Mouse (Mus musculus): ENCODE results near the gene Rara. TPM values are rescaled to one million over a fixed set of nuclear protein-coding genes. Genes with fewer than 3 reads are reported as not detected.
A peak's percentile ranks its signal among the peaks of the same experiment; 100 is the strongest.

Rara gene
- polyA plus RNA-seq, 1 experiment from 2014 or later: 14.8 TPM

- H3K4me1 ChIP-seq (ENCODE audit: control insufficient read depth, insufficient read depth, low read length): peaks cover 41% of the 10 kb centered on the region
- ATAC-seq (ENCODE audit: low FRiP score) (no peak), DNase-seq (ENCODE audit: low spot score, missing footprints) (no peak)
- no peaks in the 10 kb centered on the region for H3K9me3 ChIP-seq (ENCODE audit: control insufficient read depth, low read length)
- WGBS: 59% methylated on average over 3 of the region's 3 CpGs
- no peak overlapping the region for H3K4me3 ChIP-seq (ENCODE audit: low read depth, low read length)
- no peaks in the 10 kb centered on the region for H3K36me3 ChIP-seq (ENCODE audit: control insufficient read depth, insufficient read depth, low read length)
- H3K27ac ChIP-seq (ENCODE audit: low read depth, low read length): no peak overlapping the region
- no peak overlapping the region for H3K4me2 ChIP-seq
- H3K9ac ChIP-seq (ENCODE audit: low read length): no peak overlapping the region
- H3K27me3 ChIP-seq (ENCODE audit: control insufficient read depth, insufficient read depth, low read length): no peaks in the 10 kb centered on the region
These were observed 18.0 kb downstream of the Rara start for GRCm38 (mm10) chr11:98945605-98945977.

DNA sequence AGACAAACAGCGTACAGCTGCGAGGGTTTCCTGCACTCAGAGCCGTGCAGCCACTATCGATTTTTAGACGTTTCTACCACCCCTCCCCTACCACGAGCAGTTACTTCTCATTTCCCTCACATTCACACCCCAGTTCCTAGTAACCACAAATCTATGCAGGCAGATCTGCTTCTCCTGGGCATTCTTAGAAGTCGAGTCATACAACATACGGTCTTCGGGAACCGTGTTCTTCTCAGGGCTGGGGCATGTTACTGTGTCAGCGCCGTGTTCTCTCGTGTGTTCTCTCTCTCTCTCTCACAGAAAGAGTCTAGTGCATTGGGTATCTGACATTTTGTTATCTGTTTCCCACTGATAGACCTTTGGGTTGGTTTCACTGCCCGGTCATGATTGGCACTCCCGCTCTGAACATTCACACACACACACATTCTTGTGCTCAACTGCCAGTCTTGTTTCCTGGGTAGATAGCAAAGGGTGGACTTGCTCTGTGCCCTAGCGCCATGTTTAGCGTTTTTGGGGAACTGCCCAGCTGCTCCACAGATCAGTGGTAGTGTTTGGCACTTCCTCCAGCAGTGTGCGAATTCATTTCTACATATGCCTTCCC is 20.5 kb downstream of the Rara start:
- Histone ChIP-seq H3K4me3 (ENCODE audit: low read depth, low read length) (no peak overlapping the region), H3K9ac (ENCODE audit: low read length) (no peak overlapping the region), H3K27me3 (ENCODE audit: control insufficient read depth, insufficient read depth, low read length) (no peaks in the 10 kb centered on the region), H3K9me3 (ENCODE audit: control insufficient read depth, low read length) (no peaks in the 10 kb centered on the region), H3K4me1 (ENCODE audit: control insufficient read depth, insufficient read depth, low read length) (peaks cover 22% of the 10 kb centered on the region), H3K27ac (ENCODE audit: low read depth, low read length) (no peak overlapping the region), H3K36me3 (ENCODE audit: control insufficient read depth, insufficient read depth, low read length) (no peaks in the 10 kb centered on the region), H3K4me2 (no peak overlapping the region)
- DNase-seq (ENCODE audit: low spot score, missing footprints) (no peak), ATAC-seq (ENCODE audit: low FRiP score) (no peak)
- WGBS: 89% methylated on average over 18 of the region's 18 CpGs

- no peak for ATAC-seq (ENCODE audit: low FRiP score)
- Histone ChIP-seq H3K27me3 (ENCODE audit: control insufficient read depth, insufficient read depth, low read length) (no peaks in the 10 kb centered on the region), H3K36me3 (ENCODE audit: control insufficient read depth, insufficient read depth, low read length) (no peaks in the 10 kb centered on the region), H3K4me1 (ENCODE audit: control insufficient read depth, insufficient read depth, low read length) (peaks cover 25% of the 10 kb centered on the region), H3K4me3 (ENCODE audit: low read depth, low read length) (no peak overlapping the region), H3K4me2 (no peak overlapping the region), H3K9me3 (ENCODE audit: control insufficient read depth, low read length) (no peaks in the 10 kb centered on the region), H3K9ac (ENCODE audit: low read length) (no peak overlapping the region), H3K27ac (ENCODE audit: low read depth, low read length) (no peak overlapping the region)
- WGBS: 68% methylated on average over 12 of the region's 12 CpGs
- DNase-seq (ENCODE audit: low spot score, missing footprints): no peak
These were observed 21.8 kb downstream of the Rara start for GRCm38 (mm10) chr11:98949242-98949957.

- WGBS: 78% methylated on average over 7 of the region's 7 CpGs
- Histone ChIP-seq H3K4me2 (no peak overlapping the region), H3K36me3 (ENCODE audit: control insufficient read depth, insufficient read depth, low read length) (no peaks in the 10 kb centered on the region), H3K4me3 (ENCODE audit: low read depth, low read length) (no peak overlapping the region), H3K27me3 (ENCODE audit: control insufficient read depth, insufficient read depth, low read length) (no peaks in the 10 kb centered on the region), H3K27ac (ENCODE audit: low read depth, low read length) (no peak overlapping the region), H3K9ac (ENCODE audit: low read length) (no peak overlapping the region), H3K9me3 (ENCODE audit: control insufficient read depth, low read length) (no peaks in the 10 kb centered on the region), H3K4me1 (ENCODE audit: control insufficient read depth, insufficient read depth, low read length) (peaks cover 25% of the 10 kb centered on the region)
- ATAC-seq (ENCODE audit: low FRiP score) (no peak), DNase-seq (ENCODE audit: low spot score, missing footprints) (no peak)
These were observed 22.4 kb downstream of the Rara start for GRCm38 (mm10) chr11:98949958-98950460.

- Histone ChIP-seq H3K4me3 (ENCODE audit: low read depth, low read length) (no peak overlapping the region), H3K4me2 (no peak overlapping the region), H3K36me3 (ENCODE audit: control insufficient read depth, insufficient read depth, low read length) (no peaks in the 10 kb centered on the region), H3K9me3 (ENCODE audit: control insufficient read depth, low read length) (no peaks in the 10 kb centered on the region), H3K27me3 (ENCODE audit: control insufficient read depth, insufficient read depth, low read length) (no peaks in the 10 kb centered on the region), H3K4me1 (ENCODE audit: control insufficient read depth, insufficient read depth, low read length) (peaks cover 26% of the 10 kb centered on the region), H3K27ac (ENCODE audit: low read depth, low read length) (no peak overlapping the region), H3K9ac (ENCODE audit: low read length) (no peak overlapping the region)
- no peak for DNase-seq (ENCODE audit: low spot score, missing footprints)
- WGBS: 89% methylated on average over 9 of the region's 9 CpGs
- ATAC-seq (ENCODE audit: low FRiP score): no peak
These were observed 22.9 kb downstream of the Rara start for GRCm38 (mm10) chr11:98950484-98950883.

- no peaks in the 10 kb centered on the region for H3K9me3 ChIP-seq (ENCODE audit: control insufficient read depth, low read length)
- WGBS: 72% methylated on average over 15 of the region's 16 CpGs
- peaks cover 26% of the 10 kb centered on the region for H3K4me1 ChIP-seq (ENCODE audit: control insufficient read depth, insufficient read depth, low read length)
- no peak overlapping the region for H3K4me2 ChIP-seq
- H3K36me3 ChIP-seq (ENCODE audit: control insufficient read depth, insufficient read depth, low read length): no peaks in the 10 kb centered on the region
- no peak overlapping the region for H3K4me3 ChIP-seq (ENCODE audit: low read depth, low read length)
- ATAC-seq (ENCODE audit: low FRiP score): no peak
- no peak overlapping the region for H3K27ac ChIP-seq (ENCODE audit: low read depth, low read length)
- no peak for DNase-seq (ENCODE audit: low spot score, missing footprints)
- no peak overlapping the region for H3K9ac ChIP-seq (ENCODE audit: low read length)
- H3K27me3 ChIP-seq (ENCODE audit: control insufficient read depth, insufficient read depth, low read length): no peaks in the 10 kb centered on the region
These were observed 23.6 kb downstream of the Rara start for GRCm38 (mm10) chr11:98951026-98951906.

GRCm38 (mm10) chr11:98952111-98952510 is 24.5 kb downstream of the Rara start:
- H3K27me3 ChIP-seq (ENCODE audit: control insufficient read depth, insufficient read depth, low read length): no peaks in the 10 kb centered on the region
- no peak for ATAC-seq (ENCODE audit: low FRiP score)
- no peaks in the 10 kb centered on the region for H3K36me3 ChIP-seq (ENCODE audit: control insufficient read depth, insufficient read depth, low read length)
- DNase-seq (ENCODE audit: low spot score, missing footprints): no peak
- WGBS: 77% methylated on average over 1 of the region's 1 CpGs
- no peak overlapping the region for H3K27ac ChIP-seq (ENCODE audit: low read depth, low read length)
- H3K9me3 ChIP-seq (ENCODE audit: control insufficient read depth, low read length): no peaks in the 10 kb centered on the region
- peaks cover 26% of the 10 kb centered on the region for H3K4me1 ChIP-seq (ENCODE audit: control insufficient read depth, insufficient read depth, low read length)
- no peak overlapping the region for H3K4me3 ChIP-seq (ENCODE audit: low read depth, low read length)
- no peak overlapping the region for H3K4me2 ChIP-seq
- no peak overlapping the region for H3K9ac ChIP-seq (ENCODE audit: low read length)

DNA sequence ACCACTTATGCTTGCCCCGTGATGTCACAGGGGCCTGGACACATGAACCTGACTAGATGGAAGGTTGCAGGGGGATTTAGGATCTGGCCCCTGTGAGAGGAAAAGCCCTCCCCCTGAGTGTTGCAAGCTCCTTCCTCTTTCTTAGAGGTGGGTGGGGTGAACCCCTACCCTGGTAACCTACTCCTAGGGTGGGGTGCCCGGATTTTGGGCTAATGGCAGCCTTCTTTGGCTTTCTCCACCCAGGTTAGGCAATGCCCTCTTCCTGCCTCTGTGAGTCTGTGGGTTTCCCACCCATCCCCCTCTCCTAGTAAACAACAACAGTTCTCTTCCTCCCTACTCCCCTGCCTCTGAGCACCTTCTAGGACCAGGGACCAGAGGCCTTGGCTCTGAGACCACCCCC is 25.1 kb downstream of the Rara start:
- Histone ChIP-seq H3K27ac (ENCODE audit: low read depth, low read length) (no peak overlapping the region), H3K27me3 (ENCODE audit: control insufficient read depth, insufficient read depth, low read length) (no peaks in the 10 kb centered on the region), H3K4me1 (ENCODE audit: control insufficient read depth, insufficient read depth, low read length) (peaks cover 26% of the 10 kb centered on the region), H3K4me2 (no peak overlapping the region), H3K36me3 (ENCODE audit: control insufficient read depth, insufficient read depth, low read length) (no peaks in the 10 kb centered on the region), H3K4me3 (ENCODE audit: low read depth, low read length) (no peak overlapping the region), H3K9ac (ENCODE audit: low read length) (no peak overlapping the region), H3K9me3 (ENCODE audit: control insufficient read depth, low read length) (no peaks in the 10 kb centered on the region)
- no peak for DNase-seq (ENCODE audit: low spot score, missing footprints)
- ATAC-seq (ENCODE audit: low FRiP score): no peak
- 63% methylated on average over 2 of the region's 2 CpGs for WGBS

DNA sequence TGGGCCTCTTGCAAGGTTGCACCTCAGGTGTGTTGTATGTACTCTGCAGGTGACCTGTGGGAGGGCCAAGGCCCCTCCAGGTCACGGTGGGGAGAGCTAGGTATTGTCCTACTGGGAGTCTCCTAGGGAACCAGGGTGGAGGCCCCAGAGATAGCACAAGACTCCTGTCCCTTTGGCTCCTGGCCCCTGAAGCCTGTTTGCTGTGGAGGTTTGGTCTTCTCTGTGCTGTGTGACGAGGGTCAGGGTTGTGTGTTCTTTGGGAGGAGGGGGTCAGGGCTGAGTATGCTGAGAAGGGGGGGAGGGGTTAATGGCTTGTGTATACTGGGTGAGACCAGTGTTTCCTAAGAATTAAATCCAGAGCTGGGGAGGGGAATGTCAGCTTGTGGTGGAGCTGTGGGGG is 25.7 kb downstream of the Rara start:
- WGBS: 5% methylated on average over 2 of the region's 2 CpGs
- H3K4me3 ChIP-seq (ENCODE audit: low read depth, low read length): no peak overlapping the region
- H3K36me3 ChIP-seq (ENCODE audit: control insufficient read depth, insufficient read depth, low read length): no peaks in the 10 kb centered on the region
- DNase-seq (ENCODE audit: low spot score, missing footprints): no peak
- H3K27ac ChIP-seq (ENCODE audit: low read depth, low read length): no peak overlapping the region
- H3K4me2 ChIP-seq: no peak overlapping the region
- H3K4me1 ChIP-seq (ENCODE audit: control insufficient read depth, insufficient read depth, low read length): peaks cover 26% of the 10 kb centered on the region
- H3K9ac ChIP-seq (ENCODE audit: low read length): no peak overlapping the region
- H3K9me3 ChIP-seq (ENCODE audit: control insufficient read depth, low read length): no peaks in the 10 kb centered on the region
- no peaks in the 10 kb centered on the region for H3K27me3 ChIP-seq (ENCODE audit: control insufficient read depth, insufficient read depth, low read length)
- ATAC-seq (ENCODE audit: low FRiP score): peak; percentile 52; the same call in 1 of the 2 replicates

All from midbrain, embryonic 11.5 days (tissue).